Mouse (Mus musculus) T-cell, adult 66 days (primary cell): ENCODE measurements around the gene Olfr1226. TPM values are rescaled to one million over a fixed set of nuclear protein-coding genes. Genes with fewer than 3 reads are reported as not detected.

Source experiments
- total RNA-seq, 2 experiments: library from RNA; stranded (reverse); gene quantifications; 3 replicates in 1 of 2; 4 replicates in 1 of 2; pipeline ENCODE4 v1.2.4; 2023

The Olfr1226 gene
- not detected for total RNA-seq

GRCm38 (mm10) chr2:89199948-89200347 is at the start of gene Olfr1226:
Gene Olfr1226, minus strand, starts transcription at chr2:89200048.

GRCm38 (mm10) chr2:89174569-89174968 is 25.3 kb downstream of the Olfr1226 start, which contains the start of gene Olfr1225:
Gene Olfr1225, minus strand, starts transcription at chr2:89174669.

GRCm38 (mm10) chr2:89163991-89164390 is 35.9 kb downstream of the Olfr1226 start, which contains the start of gene Olfr1224-ps1:
Gene Olfr1224-ps1, minus strand, starts transcription at chr2:89164091.

DNA sequence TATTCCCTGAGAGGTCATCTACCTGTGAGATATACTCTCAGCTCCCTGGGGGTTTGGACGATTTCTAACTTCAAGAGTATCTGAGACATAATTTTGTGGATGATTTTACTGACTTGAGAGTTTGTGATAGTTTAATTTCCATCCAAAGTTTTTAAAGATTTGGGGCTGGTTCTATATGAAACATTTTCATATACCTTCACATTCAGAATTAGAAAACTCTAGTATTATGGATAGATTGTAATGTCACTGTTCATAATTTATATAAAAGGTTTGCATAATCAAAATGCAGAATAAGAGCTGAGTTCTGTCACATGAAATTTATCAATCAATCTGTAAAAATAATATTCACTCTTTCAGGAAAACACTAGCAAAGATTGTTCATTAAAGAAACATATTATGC is 48.4 kb downstream of the Olfr1226 start, which contains the start of gene Olfr1223:
TSS of gene Olfr1223 (minus strand) at position 101 of the 400 bp plus-strand sequence.

Other genes with a start within 250 kb of the Olfr1226 start
- gene Olfr1212, start 246.1 kb downstream of the Olfr1226 start, total RNA-seq = not detected
- gene Gm13762, start 219.8 kb downstream of the Olfr1226 start, total RNA-seq = not detected
- gene Olfr1214, start 207.4 kb downstream of the Olfr1226 start, total RNA-seq = not detected
- not detected for gene Olfr1215, start 193.1 kb downstream of the Olfr1226 start, total RNA-seq
- not detected for gene Olfr1216, start 181.7 kb downstream of the Olfr1226 start, total RNA-seq
- not detected for gene Olfr1217, start 168.0 kb downstream of the Olfr1226 start, total RNA-seq
- not detected for gene Olfr1218, start 138.9 kb downstream of the Olfr1226 start, total RNA-seq
- not detected for gene Olfr1219, start 116.5 kb downstream of the Olfr1226 start, total RNA-seq
- gene Olfr1220, start 93.2 kb downstream of the Olfr1226 start, total RNA-seq = not detected
- gene Olfr1221, start 82.8 kb downstream of the Olfr1226 start, total RNA-seq = not detected
- gene Olfr1222, start 67.0 kb downstream of the Olfr1226 start, total RNA-seq = not detected
- gene Olfr1223, start 48.5 kb downstream of the Olfr1226 start, total RNA-seq = not detected
- gene Olfr1224-ps1, start 36.0 kb downstream of the Olfr1226 start, total RNA-seq = not detected
- not detected for gene Olfr1225, start 25.4 kb downstream of the Olfr1226 start, total RNA-seq
- gene Olfr1228, start 54.0 kb upstream of the Olfr1226 start, total RNA-seq = not detected
- gene Olfr1229, start 88.0 kb upstream of the Olfr1226 start, total RNA-seq = not detected
- not detected for gene Olfr1230, start 97.2 kb upstream of the Olfr1226 start, total RNA-seq
- gene Olfr1231, start 107.0 kb upstream of the Olfr1226 start, total RNA-seq = not detected
- not detected for gene Olfr1232, start 129.6 kb upstream of the Olfr1226 start, total RNA-seq
- not detected for gene Olfr1233, start 142.3 kb upstream of the Olfr1226 start, total RNA-seq
- not detected for gene Olfr1234, start 164.8 kb upstream of the Olfr1226 start, total RNA-seq
- gene Olfr1238, start 209.6 kb upstream of the Olfr1226 start, total RNA-seq = not detected
- gene Olfr1239, start 220.4 kb upstream of the Olfr1226 start, total RNA-seq = not detected
- gene Olfr1240, start 243.0 kb upstream of the Olfr1226 start, total RNA-seq = not detected